Mouse (Mus musculus): ENCODE data around the gene Hebp2.

Hebp2 gene

DNA sequence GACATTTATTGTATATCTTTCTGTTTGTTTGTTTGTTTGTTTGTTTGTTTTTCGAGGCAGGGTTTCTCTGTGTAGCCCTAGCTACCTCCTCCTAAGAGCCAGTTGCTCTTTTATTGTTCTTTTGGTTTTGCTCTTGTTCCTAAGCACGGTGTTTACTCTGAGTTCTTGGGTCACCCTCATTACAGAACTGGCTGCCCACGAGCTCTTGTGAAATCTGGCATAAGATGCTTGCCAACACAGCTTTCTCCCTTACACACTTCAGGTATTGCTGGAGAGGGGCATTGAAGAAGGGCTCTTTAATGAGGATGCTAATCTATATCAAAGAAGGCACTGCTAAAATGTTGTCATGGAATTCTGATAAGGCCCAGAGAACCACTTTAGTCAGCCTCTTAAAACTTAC is 35.2 kb downstream of the Hebp2 start:
- DNase-seq (ENCODE audit: low read depth in 2 of 2, low spot score in 2 of 2): no peak

DNA sequence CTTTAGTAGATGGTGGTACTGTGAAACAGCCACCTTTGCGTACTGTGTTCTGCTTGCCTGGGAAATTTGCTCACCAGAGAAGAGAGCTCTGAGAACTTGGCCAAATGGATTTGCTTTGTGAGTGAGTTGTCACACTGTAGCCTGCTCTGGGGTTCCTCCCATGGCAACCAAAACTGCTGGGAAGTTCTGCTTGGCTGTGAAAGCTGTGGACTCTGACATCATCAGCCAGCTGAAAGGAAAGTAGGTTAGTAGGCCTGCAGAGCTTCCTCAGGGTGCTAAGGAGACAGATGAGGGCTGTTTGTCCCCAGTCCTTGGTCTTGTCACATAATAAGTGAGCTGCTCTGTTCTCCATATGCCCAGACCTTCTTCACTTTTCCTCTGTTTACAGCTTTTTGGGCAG is 37.3 kb downstream of the Hebp2 start:
- DNase-seq (ENCODE audit: low read depth in 2 of 2, low spot score in 2 of 2): no peak

DNA sequence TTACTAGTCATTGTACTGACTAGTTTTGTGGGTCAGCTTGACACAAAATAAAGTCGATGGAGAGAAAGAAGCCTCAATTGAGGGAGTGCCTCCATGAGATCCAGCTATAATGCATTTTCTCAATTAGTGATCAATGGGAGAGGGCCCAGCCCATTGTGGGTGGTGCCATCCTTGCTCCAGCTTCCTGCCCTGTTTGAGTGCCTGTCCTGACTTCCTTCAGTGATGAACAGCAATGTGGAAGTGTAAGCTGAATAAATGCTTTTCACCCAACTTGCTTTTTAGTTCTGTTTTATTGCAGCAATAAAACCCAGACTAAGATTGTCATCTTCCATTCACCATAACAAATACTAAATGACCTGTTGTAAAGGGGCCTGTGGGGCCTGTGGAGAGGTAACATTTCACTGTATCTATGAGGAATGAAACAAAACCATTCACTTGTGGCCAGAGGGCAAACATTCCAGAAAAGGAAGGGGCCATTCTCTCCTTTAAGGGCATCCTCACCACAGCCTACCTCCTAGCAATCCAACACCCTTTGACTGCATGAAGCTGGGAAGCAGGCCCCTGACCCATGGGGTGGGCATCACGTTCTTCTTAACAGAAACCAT is 37.9 kb downstream of the Hebp2 start:
- DNase-seq (ENCODE audit: low read depth in 2 of 2, low spot score in 2 of 2): no peak

- no peak for DNase-seq (ENCODE audit: low read depth in 2 of 2, low spot score in 2 of 2)
Observed at GRCm38 (mm10) chr10:18506501-18506946, 39.4 kb downstream of the Hebp2 start.

GRCm38 (mm10) chr10:18505690-18506089 is 40.2 kb downstream of the Hebp2 start:
- DNase-seq (ENCODE audit: low read depth in 2 of 2, low spot score in 2 of 2): no peak

- DNase-seq (ENCODE audit: low read depth in 2 of 2, low spot score in 2 of 2): no peak
Observed at GRCm38 (mm10) chr10:18501997-18502396, 43.9 kb downstream of the Hebp2 start.

DNA sequence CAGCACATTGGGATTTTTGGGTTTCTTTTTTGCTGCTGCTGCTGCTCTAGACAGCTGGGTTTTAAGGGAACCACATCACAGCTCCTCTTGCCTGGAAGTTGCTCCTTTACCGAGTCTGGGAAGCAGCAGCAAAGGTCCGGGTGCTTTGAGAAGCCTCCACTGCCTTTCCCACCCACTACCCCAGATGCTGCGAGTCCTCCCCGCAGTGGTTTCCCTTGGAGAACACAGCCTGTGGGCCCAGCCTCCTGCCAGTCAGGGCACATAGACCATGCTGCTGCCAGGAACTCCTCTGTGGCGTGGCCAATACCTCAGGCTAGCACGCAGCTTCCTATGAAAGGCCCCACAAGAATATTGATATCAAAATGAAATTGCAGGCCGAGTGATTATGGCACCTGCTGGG is 48.8 kb downstream of the Hebp2 start:
- DNase-seq (ENCODE audit: low read depth in 2 of 2, low spot score in 2 of 2): no peak

DNA sequence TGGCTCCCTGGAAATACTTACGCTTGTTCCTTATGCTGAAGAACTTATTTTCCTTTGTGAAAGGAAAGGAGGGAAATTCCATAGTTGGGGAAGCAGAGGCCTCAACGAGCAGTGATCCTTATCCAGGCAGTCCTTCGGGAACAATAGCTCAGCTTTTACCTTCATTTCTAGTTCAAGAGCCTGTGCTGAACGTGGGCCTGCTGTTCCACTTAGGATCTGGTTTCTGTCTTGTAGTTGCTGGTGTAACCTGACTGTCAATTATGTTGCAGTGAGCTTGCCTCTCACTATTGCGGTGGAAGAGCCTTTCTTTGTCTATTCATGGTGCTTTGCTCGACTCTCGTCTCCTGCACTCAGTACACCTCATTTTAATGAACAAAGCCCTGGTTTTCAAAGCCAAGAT is 51.6 kb downstream of the Hebp2 start:
- DNase-seq (ENCODE audit: low read depth in 2 of 2, low spot score in 2 of 2): no peak

- DNase-seq (ENCODE audit: low read depth in 2 of 2, low spot score in 2 of 2): no peak
Observed at GRCm38 (mm10) chr10:18493010-18493894, 52.6 kb downstream of the Hebp2 start.

DNA sequence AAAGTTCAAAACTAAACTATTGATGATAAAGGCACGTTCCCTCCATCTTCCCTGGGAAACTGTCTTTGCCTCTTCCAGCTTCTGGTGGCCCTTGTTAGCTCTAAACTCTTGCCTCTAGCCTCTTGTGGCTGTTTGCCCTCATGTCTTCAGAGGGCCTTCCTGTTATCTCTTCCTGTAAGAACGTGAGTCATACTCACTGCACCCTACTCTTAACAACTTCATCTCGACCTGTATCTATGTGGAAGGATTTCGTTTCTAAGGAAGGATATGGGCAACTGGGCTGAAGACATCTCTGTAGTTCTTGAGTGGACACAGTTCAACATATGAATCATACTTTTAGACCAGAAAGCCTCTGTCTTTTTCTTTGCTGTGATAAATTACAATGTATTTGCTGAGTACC is 53.9 kb downstream of the Hebp2 start:
- DNase-seq (ENCODE audit: low read depth in 2 of 2, low spot score in 2 of 2): no peak

- DNase-seq (ENCODE audit: low read depth in 2 of 2, low spot score in 2 of 2): no peak
Observed at GRCm38 (mm10) chr10:18489936-18490335, 55.9 kb downstream of the Hebp2 start.
